Mouse (Mus musculus): Measurements from ENCODE around the gene Lpcat2. TPM values are rescaled to one million over a fixed set of nuclear protein-coding genes. Genes with fewer than 3 reads are reported as not detected.

The Lpcat2 gene
- total and polyA plus RNA-seq, 3 experiments: 0.16 TPM; not detected in 2

- H3K4me1 ChIP-seq (ENCODE audit: insufficient read depth, low read depth, low read length): no peaks in the 10 kb centered on the region
- no peaks in the 10 kb centered on the region for H3K36me3 ChIP-seq (replicated peaks)
- TF ChIP-seq CTCF (IDR thresholded peaks at IDR 0.05; ENCODE audit: low read depth, low read length) (no peak), TAL1 (conservative IDR thresholded peaks at IDR 0.05; ENCODE audit: low read depth, low read length) (no peak), GATA2 (IDR thresholded peaks at IDR 0.05; ENCODE audit: borderline replicate concordance, low read depth, low read length) (no peak), GATA1 (IDR thresholded peaks at IDR 0.05; ENCODE audit: borderline replicate concordance, low read length) (no peak), POLR2AphosphoS5 (IDR thresholded peaks at IDR 0.05; ENCODE audit: insufficient replicate concordance, low read depth, low read length) (no peak)
- no peaks in the 10 kb centered on the region for H3K27me3 ChIP-seq (ENCODE audit: insufficient read depth, low read length)
- H3K9me3 ChIP-seq (replicated peaks): peaks cover 20% of the 10 kb centered on the region
- no peak overlapping the region for H3K4me3 ChIP-seq (ENCODE audit: low read depth, low read length)
- DNase-seq (ENCODE audit: low spot score) (no peak), ATAC-seq (ENCODE audit: extremely low read depth, insufficient number of reproducible peaks, low FRiP score, poor library complexity, severe bottlenecking) (no peak)
These were observed 60.9 kb downstream of the Lpcat2 start for GRCm38 (mm10) chr8:92916082-92916481.

DNA sequence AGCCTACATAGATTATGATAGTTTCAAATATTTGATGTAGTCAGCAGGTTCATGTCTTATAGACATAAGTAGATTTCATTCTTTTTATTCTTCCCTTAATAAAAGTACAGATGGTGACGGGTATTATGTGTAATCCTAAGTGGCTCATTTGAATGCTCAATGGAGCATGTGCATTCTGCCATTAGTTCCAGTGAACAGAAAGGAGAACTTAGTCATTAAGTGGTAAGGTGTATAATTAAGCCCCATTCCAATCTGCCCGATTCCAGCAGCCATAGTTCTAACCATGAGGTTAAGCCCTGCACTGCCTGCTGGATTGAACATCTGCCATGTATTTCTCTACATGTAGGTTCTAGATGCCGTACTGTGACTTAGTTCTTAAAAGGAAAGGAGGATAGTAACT lies 66.6 kb downstream of the Lpcat2 start:
- Histone ChIP-seq H3K9me3 (replicated peaks) (peaks cover 13% of the 10 kb centered on the region), H3K4me3 (ENCODE audit: low read depth, low read length) (no peak overlapping the region), H3K4me1 (ENCODE audit: insufficient read depth, low read depth, low read length) (no peaks in the 10 kb centered on the region), H3K27me3 (ENCODE audit: insufficient read depth, low read length) (no peaks in the 10 kb centered on the region), H3K36me3 (replicated peaks) (no peaks in the 10 kb centered on the region)
- DNase-seq (ENCODE audit: low spot score): no peak
- no peak for ATAC-seq (ENCODE audit: extremely low read depth, insufficient number of reproducible peaks, low FRiP score, poor library complexity, severe bottlenecking)
- no peak for TF ChIP-seq TAL1 (conservative IDR thresholded peaks at IDR 0.05; ENCODE audit: low read depth, low read length)
- no peak for TF ChIP-seq GATA1 (IDR thresholded peaks at IDR 0.05; ENCODE audit: borderline replicate concordance, low read length)
- no peak for TF ChIP-seq GATA2 (IDR thresholded peaks at IDR 0.05; ENCODE audit: borderline replicate concordance, low read depth, low read length)
- no peak for TF ChIP-seq CTCF (IDR thresholded peaks at IDR 0.05; ENCODE audit: low read depth, low read length)
- no peak for TF ChIP-seq POLR2AphosphoS5 (IDR thresholded peaks at IDR 0.05; ENCODE audit: insufficient replicate concordance, low read depth, low read length)

- Histone ChIP-seq H3K4me1 (ENCODE audit: insufficient read depth, low read depth, low read length) (no peaks in the 10 kb centered on the region), H3K36me3 (replicated peaks) (no peaks in the 10 kb centered on the region), H3K27me3 (ENCODE audit: insufficient read depth, low read length) (no peaks in the 10 kb centered on the region), H3K4me3 (ENCODE audit: low read depth, low read length) (no peak overlapping the region), H3K9me3 (replicated peaks) (peaks cover 8% of the 10 kb centered on the region)
- ATAC-seq (ENCODE audit: extremely low read depth, insufficient number of reproducible peaks, low FRiP score, poor library complexity, severe bottlenecking) (no peak), DNase-seq (ENCODE audit: low spot score) (no peak)
- no peak for TF ChIP-seq CTCF (IDR thresholded peaks at IDR 0.05; ENCODE audit: low read depth, low read length)
- no peak for TF ChIP-seq TAL1 (conservative IDR thresholded peaks at IDR 0.05; ENCODE audit: low read depth, low read length)
- TF ChIP-seq GATA1 (IDR thresholded peaks at IDR 0.05; ENCODE audit: borderline replicate concordance, low read length): no peak
- TF ChIP-seq POLR2AphosphoS5 (IDR thresholded peaks at IDR 0.05; ENCODE audit: insufficient replicate concordance, low read depth, low read length): no peak
- no peak for TF ChIP-seq GATA2 (IDR thresholded peaks at IDR 0.05; ENCODE audit: borderline replicate concordance, low read depth, low read length)
These were observed 73.8 kb downstream of the Lpcat2 start for GRCm38 (mm10) chr8:92928986-92929385.

DNA sequence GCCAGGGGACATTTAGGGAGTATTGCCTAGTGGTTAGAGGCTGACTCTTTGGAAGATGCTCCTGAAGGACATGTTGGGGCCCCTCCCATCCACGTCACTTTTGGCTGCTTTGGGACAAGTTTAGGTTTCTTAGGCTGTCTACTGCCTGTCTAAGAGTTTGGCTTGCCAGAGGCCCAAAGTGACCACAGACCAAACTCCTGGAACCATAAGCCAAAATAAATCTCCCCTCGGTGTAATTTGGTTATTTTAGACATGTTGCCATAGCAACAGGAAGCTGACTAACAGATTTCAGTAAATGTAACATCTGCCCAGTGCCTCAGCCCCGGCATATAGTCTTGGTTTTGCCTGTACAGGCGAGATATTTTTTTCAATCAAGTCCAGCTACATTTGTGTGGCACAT lies 82.9 kb downstream of the Lpcat2 start:
- H3K36me3 ChIP-seq (replicated peaks): no peaks in the 10 kb centered on the region
- no peaks in the 10 kb centered on the region for H3K4me1 ChIP-seq (ENCODE audit: insufficient read depth, low read depth, low read length)
- H3K9me3 ChIP-seq (replicated peaks): peaks cover 20% of the 10 kb centered on the region
- ATAC-seq (ENCODE audit: extremely low read depth, insufficient number of reproducible peaks, low FRiP score, poor library complexity, severe bottlenecking): no peak
- no peak overlapping the region for H3K4me3 ChIP-seq (ENCODE audit: low read depth, low read length)
- no peaks in the 10 kb centered on the region for H3K27me3 ChIP-seq (ENCODE audit: insufficient read depth, low read length)
- no peak for DNase-seq (ENCODE audit: low spot score)
- TF ChIP-seq TAL1 (conservative IDR thresholded peaks at IDR 0.05; ENCODE audit: low read depth, low read length) (no peak), GATA2 (IDR thresholded peaks at IDR 0.05; ENCODE audit: borderline replicate concordance, low read depth, low read length) (no peak), POLR2AphosphoS5 (IDR thresholded peaks at IDR 0.05; ENCODE audit: insufficient replicate concordance, low read depth, low read length) (no peak), CTCF (IDR thresholded peaks at IDR 0.05; ENCODE audit: low read depth, low read length) (no peak), GATA1 (IDR thresholded peaks at IDR 0.05; ENCODE audit: borderline replicate concordance, low read length) (no peak)

DNA sequence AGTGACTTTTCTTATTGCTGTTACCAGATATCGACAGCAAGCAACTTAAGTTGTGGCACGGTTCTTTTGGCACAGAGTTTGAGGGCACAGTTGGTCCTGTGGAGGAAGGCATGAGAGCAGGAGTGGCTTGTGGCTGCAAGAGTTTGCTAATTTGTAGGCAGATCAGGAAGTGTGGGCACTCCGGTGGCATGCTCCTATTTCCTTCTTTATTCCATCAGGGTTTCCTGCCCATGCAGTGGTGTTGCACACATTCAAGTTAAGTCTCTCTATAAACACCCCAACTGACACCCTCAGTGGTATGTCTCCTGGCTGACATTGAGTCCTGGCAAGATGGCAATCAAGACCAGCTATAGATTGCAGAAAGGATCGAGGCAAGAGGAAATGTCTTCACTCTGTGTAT lies 93.9 kb downstream of the Lpcat2 start:
- Histone ChIP-seq H3K36me3 (replicated peaks) (no peaks in the 10 kb centered on the region), H3K9me3 (replicated peaks) (peaks cover 52% of the 10 kb centered on the region), H3K27me3 (ENCODE audit: insufficient read depth, low read length) (no peaks in the 10 kb centered on the region), H3K4me1 (ENCODE audit: insufficient read depth, low read depth, low read length) (no peaks in the 10 kb centered on the region), H3K4me3 (ENCODE audit: low read depth, low read length) (no peak overlapping the region)
- TF ChIP-seq POLR2AphosphoS5 (IDR thresholded peaks at IDR 0.05; ENCODE audit: insufficient replicate concordance, low read depth, low read length): no peak
- TF ChIP-seq CTCF (IDR thresholded peaks at IDR 0.05; ENCODE audit: low read depth, low read length): no peak
- no peak for TF ChIP-seq TAL1 (conservative IDR thresholded peaks at IDR 0.05; ENCODE audit: low read depth, low read length)
- TF ChIP-seq GATA1 (IDR thresholded peaks at IDR 0.05; ENCODE audit: borderline replicate concordance, low read length): no peak
- TF ChIP-seq GATA2 (IDR thresholded peaks at IDR 0.05; ENCODE audit: borderline replicate concordance, low read depth, low read length): no peak
- ATAC-seq (ENCODE audit: extremely low read depth, insufficient number of reproducible peaks, low FRiP score, poor library complexity, severe bottlenecking) (no peak), DNase-seq (ENCODE audit: low spot score) (no peak)

DNA sequence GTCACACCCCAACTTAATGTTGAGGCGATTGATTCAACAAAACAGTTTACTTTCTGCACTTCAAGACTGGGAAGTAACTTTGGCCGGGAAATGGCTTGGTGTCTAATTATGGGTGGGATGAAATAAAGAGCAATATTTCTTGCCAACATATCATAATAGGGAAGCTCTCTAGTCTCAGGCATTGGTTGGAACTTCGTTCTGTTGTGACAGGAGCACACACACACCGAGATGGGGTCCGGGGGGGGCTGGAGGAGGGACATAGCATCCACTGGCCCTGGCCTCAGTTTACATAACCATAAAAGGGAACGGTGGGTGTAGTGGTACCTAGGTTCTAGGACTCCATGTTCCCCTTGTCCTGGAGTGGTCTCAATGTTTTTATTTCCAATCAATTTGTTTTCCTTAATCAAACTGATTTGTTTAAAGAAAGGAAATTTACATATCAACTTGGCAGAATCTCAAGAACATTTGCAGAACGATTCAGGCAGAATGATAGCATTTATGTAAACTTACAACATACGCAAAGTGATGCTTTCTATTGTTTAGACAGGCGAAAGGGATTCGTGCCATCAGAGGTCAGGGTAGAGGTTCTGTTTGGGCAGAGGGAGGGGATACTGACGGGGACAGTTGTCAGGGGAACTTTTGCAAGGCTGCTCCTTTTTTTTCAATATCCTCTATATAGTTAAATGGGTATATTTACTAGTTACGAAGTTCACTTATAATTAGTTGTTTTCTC lies 95.7 kb downstream of the Lpcat2 start:
- no peak for ATAC-seq (ENCODE audit: extremely low read depth, insufficient number of reproducible peaks, low FRiP score, poor library complexity, severe bottlenecking)
- DNase-seq (ENCODE audit: low spot score): no peak

More for the DNA sequence above, 95.7 kb downstream of the Lpcat2 start:
- Histone ChIP-seq H3K36me3 (replicated peaks) (no peaks in the 10 kb centered on the region), H3K27me3 (ENCODE audit: insufficient read depth, low read length) (no peaks in the 10 kb centered on the region), H3K4me3 (ENCODE audit: low read depth, low read length) (no peak overlapping the region), H3K9me3 (replicated peaks) (peaks cover 50% of the 10 kb centered on the region), H3K4me1 (ENCODE audit: insufficient read depth, low read depth, low read length) (no peaks in the 10 kb centered on the region)
- TF ChIP-seq POLR2AphosphoS5 (IDR thresholded peaks at IDR 0.05; ENCODE audit: insufficient replicate concordance, low read depth, low read length) (no peak), GATA2 (IDR thresholded peaks at IDR 0.05; ENCODE audit: borderline replicate concordance, low read depth, low read length) (no peak), GATA1 (IDR thresholded peaks at IDR 0.05; ENCODE audit: borderline replicate concordance, low read length) (no peak), TAL1 (conservative IDR thresholded peaks at IDR 0.05; ENCODE audit: low read depth, low read length) (no peak), CTCF (IDR thresholded peaks at IDR 0.05; ENCODE audit: low read depth, low read length) (no peak)

All from G1E (cell line).